24 mouse cellular contexts compared by ENCODE assay signal in the genomic region with DNA sequence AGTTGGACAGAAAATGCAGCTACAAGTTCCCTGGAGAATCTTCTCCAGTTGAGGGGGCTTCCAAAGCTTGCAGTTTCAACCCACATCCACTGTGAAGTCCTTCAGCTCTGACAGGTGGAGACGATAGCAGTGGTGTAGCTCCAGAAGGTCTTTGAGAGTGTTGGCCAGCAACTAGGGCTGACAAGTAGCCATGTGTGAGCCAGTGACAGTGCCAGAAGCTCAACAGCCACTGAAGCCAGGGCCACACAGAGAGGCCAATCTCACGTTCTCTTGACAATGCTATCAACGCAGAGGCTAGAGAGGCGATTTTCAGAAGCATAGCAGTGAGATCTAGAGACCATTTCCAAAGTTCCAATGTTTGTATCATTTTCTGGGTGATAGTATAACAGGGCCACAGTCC. TPM values are rescaled to one million over a fixed set of nuclear protein-coding genes. Genes with fewer than 3 reads are reported as not detected.
"Had no signal": no experiment of that assay in that cellular context is flagged by ENCODE, and none has a peak within 500 bp of the region (broad histone marks: within the 10 kb centered on the region; RNA-seq: fewer than 3 reads in every experiment).

No protein-coding gene starts in this region.

- H3K4me1 ChIP-seq: lung, embryonic 15.5 days; midbrain, embryonic 13.5 days; midbrain, embryonic 15.5 days; neural tube, embryonic 12.5 days; stomach, embryonic 15.5 days had no signal

- H3K27ac ChIP-seq: lung, embryonic 15.5 days; macrophage; midbrain, embryonic 13.5 days; midbrain, embryonic 15.5 days; neural tube, embryonic 12.5 days; stomach, embryonic 15.5 days; stomach, postnatal 0 days had no signal

- H3K9ac ChIP-seq: lung, embryonic 15.5 days; midbrain, embryonic 13.5 days; midbrain, embryonic 15.5 days; neural tube, embryonic 12.5 days; stomach, embryonic 15.5 days had no signal

- H3K4me3 ChIP-seq: lung, embryonic 15.5 days; megakaryocyte, embryonic 14.5 days; midbrain, embryonic 13.5 days; midbrain, embryonic 15.5 days; neural tube, embryonic 12.5 days; stomach, embryonic 15.5 days had no signal

- H3K9me3 ChIP-seq: lung, embryonic 15.5 days; megakaryocyte, embryonic 14.5 days; midbrain, embryonic 13.5 days; midbrain, embryonic 15.5 days; neural tube, embryonic 12.5 days; stomach, embryonic 15.5 days had no signal

- H3K36me3 ChIP-seq: lung, embryonic 15.5 days; midbrain, embryonic 13.5 days; midbrain, embryonic 15.5 days; neural tube, embryonic 12.5 days; stomach, embryonic 15.5 days had no signal

- DNase-seq: lung, adult 2 months; lung, postnatal 14 days; lung, postnatal 36 days; right cerebral cortex, postnatal 14 days; thymus, adult 2 months; thymus, postnatal 25 days; thymus, postnatal 4 days had no signal

- H3K27me3 ChIP-seq: lung, embryonic 15.5 days; midbrain, embryonic 13.5 days; midbrain, embryonic 15.5 days; neural tube, embryonic 12.5 days; stomach, embryonic 15.5 days had no signal

RNA-seq across cellular contexts. Expression of a gene that starts 56.5 kb away (rescaled TPM):
- total RNA-seq: megakaryocyte progenitor cell, adult 5-6 weeks; midbrain, postnatal 0 days; monocyte, adult 5-6 weeks; neutrophil, adult 5-6 weeks had no signal
- polyA plus RNA-seq: lung, adult 2 months; lung, embryonic 15.5 days; lung, postnatal 0 days; macrophage; midbrain, embryonic 11.5 days; midbrain, embryonic 13.5 days; midbrain, embryonic 15.5 days; midbrain, postnatal 0 days; neural tube, embryonic 12.5 days; neural tube, embryonic 14.5 days; spleen, adult 2 months; stomach, postnatal 0 days; urinary bladder, adult 2 months had no signal
